Mouse (Mus musculus) liver, embryonic 11.5 days (tissue): Measurements from ENCODE around the gene Isyna1. TPM values are rescaled to one million over a fixed set of nuclear protein-coding genes. Genes with fewer than 3 reads are reported as not detected.
A peak's percentile ranks its signal among the peaks of the same experiment; 100 is the strongest.

Experiments
- ATAC-seq: fragments of 200-750 bp; cut with Nextera tagmentation; replicated peaks from 2 replicates; pipeline ENCODE4 v1.8.0; 2017; ENCODE audit warnings: moderate number of reproducible peaks, mild to moderate bottlenecking, moderate TSS enrichment, moderate library complexity; ENCODE audit not compliant: low FRiP score
- DNase-seq: peaks from one replicate; pipeline ENCODE4 v3.0.0-alpha.2; 2017; ENCODE audit warnings: low spot score
- H3K27ac ChIP-seq: fragments of 300-500 bp; sonication (generic); 2 replicates; pipeline ENCODE4 v1.5.1; 2014; ENCODE audit warnings: mild to moderate bottlenecking, low read depth, low read length, control low read depth
- H3K27me3 ChIP-seq: fragments of 300-500 bp; sonication (generic); replicated peaks from 2 replicates; pipeline ENCODE4 v1.6.1; 2014; ENCODE audit warnings: low read length, mixed read lengths; ENCODE audit not compliant: control insufficient read depth, insufficient read depth
- H3K36me3 ChIP-seq: fragments of 300-500 bp; sonication (generic); 2 replicates; pipeline ENCODE4 v1.6.1; 2014; ENCODE audit warnings: mild to moderate bottlenecking, low read length, moderate library complexity, mixed read lengths; ENCODE audit not compliant: control insufficient read depth, insufficient read depth
- H3K4me1 ChIP-seq: fragments of 300-500 bp; sonication (generic); replicated peaks from 2 replicates; pipeline ENCODE4 v1.6.1; 2014; ENCODE audit warnings: low read length, mixed read lengths; ENCODE audit not compliant: control insufficient read depth, insufficient read depth
- H3K4me2 ChIP-seq: fragments of 300-500 bp; sonication (generic); 2 replicates; pipeline ENCODE4 v1.6.1; 2014; ENCODE audit warnings: mild to moderate bottlenecking, control low read depth, moderate library complexity
- H3K4me3 ChIP-seq: fragments of 300-500 bp; sonication (generic); 2 replicates; pipeline ENCODE4 v1.5.1; 2014; ENCODE audit warnings: low read depth, low read length, control low read depth
- H3K9ac ChIP-seq: fragments of 300-500 bp; sonication (generic); 2 replicates; pipeline ENCODE4 v1.6.1; 2014; ENCODE audit warnings: low read depth, low read length, control low read depth
- H3K9me3 ChIP-seq: fragments of 300-500 bp; sonication (generic); 2 replicates; pipeline ENCODE4 v1.6.1; 2016; ENCODE audit warnings: low read length, inconsistent platforms, mixed read lengths; ENCODE audit not compliant: control insufficient read depth
- WGBS: fragments of 180-500 bp; shearing (Covaris S2); extraction: QIAGEN DNeasy Blood & Tissue Kit; methylation state at CpG from one replicate; pipeline ENCODE4 v1.1.7; 2014; 5-methylcytosine and 5-hydroxymethylcytosine counted together
- polyA plus RNA-seq: library from polyadenylated mRNA; unstranded; fragments of >200 nt; fragmentation: Nextera tagmentation; extraction: Ambion mirVana; gene quantifications from 2 replicates; pipeline ENCODE4 v1.2.1, GENCODE M21; 2014

The Isyna1 gene
- polyA plus RNA-seq, 1 experiment from 2014 or later = 177 TPM

DNA sequence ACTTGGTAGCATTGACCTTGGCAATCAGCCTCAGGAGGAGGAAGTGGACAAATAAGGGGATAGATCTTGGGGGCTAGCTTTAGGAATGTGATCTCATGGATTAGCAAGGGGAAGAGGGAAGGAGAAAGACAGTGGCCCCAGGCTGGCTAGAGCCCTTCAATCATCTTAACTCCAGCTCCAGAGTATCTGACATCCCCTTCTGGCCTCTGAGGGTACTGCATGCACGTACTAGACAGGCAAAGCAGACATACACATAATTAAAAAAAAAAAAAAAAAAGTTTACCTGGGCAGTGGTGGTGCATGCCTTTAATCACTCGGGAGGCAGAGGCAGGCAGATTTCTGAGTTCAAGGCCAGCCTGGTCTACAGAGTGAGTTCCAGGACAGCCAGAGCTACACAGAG lies 49.9 kb downstream of the Isyna1 start:
- WGBS = 59% methylated on average over 2 of the region's 2 CpGs
- no peak overlapping the region for H3K4me3 ChIP-seq
- DNase-seq (no peak), ATAC-seq (no peak)
- no peak overlapping the region for H3K4me2 ChIP-seq
- no peak overlapping the region for H3K27ac ChIP-seq
- peaks cover 26% of the 10 kb centered on the region for H3K4me1 ChIP-seq
- no peaks in the 10 kb centered on the region for H3K27me3 ChIP-seq
- peaks cover 1% of the 10 kb centered on the region for H3K36me3 ChIP-seq
- H3K9ac ChIP-seq = no peak overlapping the region
- H3K9me3 ChIP-seq = no peaks in the 10 kb centered on the region

DNA sequence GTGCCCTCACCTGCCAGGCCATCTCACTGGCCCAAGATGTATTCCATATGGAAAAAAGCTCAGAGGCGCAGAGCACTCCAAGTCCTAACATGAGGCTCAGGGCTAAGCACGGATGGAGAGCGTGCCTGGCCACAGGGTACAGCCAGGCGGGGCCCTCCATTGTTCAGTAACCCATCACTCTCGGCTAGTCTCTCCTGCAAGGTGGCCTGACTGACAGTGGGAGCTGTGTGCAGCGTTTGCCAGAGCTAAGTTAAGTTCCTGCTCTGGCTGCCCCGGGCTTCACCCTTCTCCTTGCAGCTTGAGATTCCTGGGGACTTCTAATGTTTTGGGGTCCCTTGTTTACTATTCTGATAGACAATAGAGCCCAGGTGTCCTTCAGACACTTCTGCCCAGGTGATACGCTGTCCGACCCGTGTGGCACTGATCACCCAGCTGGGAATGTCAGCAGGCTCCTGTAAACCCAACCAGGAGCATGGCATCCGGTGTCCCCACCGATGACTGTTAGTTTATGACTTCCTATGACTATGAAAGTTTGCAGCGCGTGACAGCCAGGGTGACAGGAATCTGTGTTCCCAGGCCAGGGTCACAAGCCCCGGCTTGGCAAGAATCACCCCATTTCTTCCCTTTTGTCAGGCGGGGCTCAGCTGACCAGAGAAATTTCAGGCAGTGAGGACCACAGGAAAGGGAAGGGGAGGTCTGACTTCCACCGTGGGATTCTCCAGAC lies 51.5 kb downstream of the Isyna1 start:
- Histone ChIP-seq H3K4me1 (peaks cover 35% of the 10 kb centered on the region), H3K27ac (no peak overlapping the region), H3K36me3 (peaks cover 7% of the 10 kb centered on the region), H3K4me3 (no peak overlapping the region), H3K27me3 (no peaks in the 10 kb centered on the region), H3K4me2 (no peak overlapping the region), H3K9ac (no peak overlapping the region), H3K9me3 (no peaks in the 10 kb centered on the region)
- no peak for ATAC-seq
- 72% methylated on average over 17 of the region's 17 CpGs for WGBS
- no peak for DNase-seq

DNA sequence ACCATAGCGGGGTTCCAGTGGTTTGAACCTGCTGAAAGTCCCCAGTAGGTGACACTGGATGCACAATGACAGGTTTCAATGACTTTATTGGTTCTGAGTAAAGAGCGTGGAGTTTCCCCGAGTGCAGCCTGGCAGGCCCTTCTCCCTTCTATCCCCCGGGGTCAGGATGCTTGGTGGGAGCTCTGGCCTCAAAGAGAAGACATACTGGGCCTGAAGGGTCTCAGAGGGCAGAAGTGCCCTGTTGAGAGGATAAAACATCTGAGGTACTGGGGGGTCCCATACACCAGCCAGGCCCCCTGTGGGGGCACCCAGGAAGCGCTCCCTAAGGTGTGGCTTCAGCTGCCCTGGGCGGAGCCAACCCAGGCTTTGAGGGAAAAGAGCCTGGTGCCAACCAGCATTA lies 52.2 kb downstream of the Isyna1 start:
- Histone ChIP-seq H3K4me1 (peaks cover 35% of the 10 kb centered on the region), H3K27me3 (no peaks in the 10 kb centered on the region), H3K4me3 (no peak overlapping the region), H3K9me3 (no peaks in the 10 kb centered on the region), H3K27ac (peak overlapping the region; percentile 25; the same call in 1 of the 2 replicates), H3K9ac (no peak overlapping the region), H3K4me2 (no peak overlapping the region), H3K36me3 (peaks cover 11% of the 10 kb centered on the region)
- ATAC-seq = no peak
- no peak for DNase-seq
- 84% methylated on average over 6 of the region's 6 CpGs for WGBS

- Histone ChIP-seq H3K36me3 (peaks cover 11% of the 10 kb centered on the region), H3K27ac (peak overlapping the region; percentile 55; the same call in 1 of the 2 replicates), H3K27me3 (no peaks in the 10 kb centered on the region), H3K9ac (no peak overlapping the region), H3K4me1 (peaks cover 35% of the 10 kb centered on the region), H3K4me3 (no peak overlapping the region), H3K4me2 (no peak overlapping the region), H3K9me3 (no peaks in the 10 kb centered on the region)
- DNase-seq (no peak), ATAC-seq (no peak)
These were observed 52.6 kb downstream of the Isyna1 start for GRCm38 (mm10) chr8:70646775-70647174.

Other genes starting within 250 kb of the Isyna1 start
- gene Upf1, start 241.1 kb upstream of the Isyna1 start, polyA plus RNA-seq = 21.1 and 23.7 TPM in 2 replicates
- gene Comp, start 220.8 kb upstream of the Isyna1 start, polyA plus RNA-seq = 0.43 and 0.48 TPM in 2 replicates
- 11.3 and 13.1 TPM in 2 replicates for gene Crtc1, start 154.8 kb upstream of the Isyna1 start, polyA plus RNA-seq
- 13.0 and 16.8 TPM in 2 replicates for gene Klhl26, start 117.4 kb upstream of the Isyna1 start, polyA plus RNA-seq
- gene Tmem59l, start 107.0 kb upstream of the Isyna1 start, polyA plus RNA-seq = 0.87 and 1.1 TPM in 2 replicates
- 3.8 and 5.4 TPM in 2 replicates for gene Crlf1, start 101.2 kb upstream of the Isyna1 start, polyA plus RNA-seq
- gene Rex1bd, start 87.6 kb upstream of the Isyna1 start, polyA plus RNA-seq = 113 and 120 TPM in 2 replicates
- 1,024 and 1,077 TPM in 2 replicates for gene Uba52, start 83.6 kb upstream of the Isyna1 start, polyA plus RNA-seq
- gene Fkbp8, start 66.6 kb upstream of the Isyna1 start, polyA plus RNA-seq = 261 and 285 TPM in 2 replicates
- gene Kxd1, start 66.4 kb upstream of the Isyna1 start, polyA plus RNA-seq = 68.8 and 75.2 TPM in 2 replicates
- 20.3 and 20.7 TPM in 2 replicates for gene Ell, start 54.9 kb upstream of the Isyna1 start, polyA plus RNA-seq
- gene Ssbp4, start 14.5 kb downstream of the Isyna1 start, polyA plus RNA-seq = 144 and 173 TPM in 2 replicates
- 4.5 and 5.3 TPM in 2 replicates for gene Lrrc25, start 21.8 kb downstream of the Isyna1 start, polyA plus RNA-seq
- 4.2 and 4.9 TPM in 2 replicates for gene Gdf15, start 38.1 kb downstream of the Isyna1 start, polyA plus RNA-seq
- 33.7 and 34.6 TPM in 2 replicates for gene Pgpep1, start 66.0 kb downstream of the Isyna1 start, polyA plus RNA-seq
- gene Lsm4, start 78.9 kb downstream of the Isyna1 start, polyA plus RNA-seq = 342 and 357 TPM in 2 replicates
- gene Jund, start 104.6 kb downstream of the Isyna1 start, polyA plus RNA-seq = 43.0 and 47.2 TPM in 2 replicates
- not detected in 2 replicates for gene Iqcn, start 109.1 kb downstream of the Isyna1 start, polyA plus RNA-seq
- 0.15 TPM in 1 of 2 replicates, not detected in the other for gene Gm3336, start 124.2 kb downstream of the Isyna1 start, polyA plus RNA-seq
- gene Pde4c, start 129.3 kb downstream of the Isyna1 start, polyA plus RNA-seq = 0.83 and 1.3 TPM in 2 replicates
- 6.3 and 6.9 TPM in 2 replicates for gene Rab3a, start 160.3 kb downstream of the Isyna1 start, polyA plus RNA-seq
- 67.7 and 76.4 TPM in 2 replicates for gene Mpv17l2, start 166.6 kb downstream of the Isyna1 start, polyA plus RNA-seq
- 41.5 and 44.6 TPM in 2 replicates for gene Pik3r2, start 182.3 kb downstream of the Isyna1 start, polyA plus RNA-seq
- 18.2 and 19.3 TPM in 2 replicates for gene Mast3, start 210.7 kb downstream of the Isyna1 start, polyA plus RNA-seq
- gene Il12rb1, start 214.1 kb downstream of the Isyna1 start, polyA plus RNA-seq = 0.10 and 0.25 TPM in 2 replicates
- 13.4 and 14.5 TPM in 2 replicates for gene Arrdc2, start 245.3 kb downstream of the Isyna1 start, polyA plus RNA-seq